Mouse (Mus musculus) ovary, postnatal 10 days (tissue): Measurements from ENCODE around the gene Zfp768.
"Not testable (repeated sequence)": the region's sequence is repeated elsewhere in the genome, so short reads cannot be mapped to it uniquely, and the experiment has no call there.

Experiments used
- DNase-seq: peaks from one replicate; pipeline ENCODE4 v3.0.0; 2022; ENCODE audit warnings: low spot score

Gene Zfp768

DNA sequence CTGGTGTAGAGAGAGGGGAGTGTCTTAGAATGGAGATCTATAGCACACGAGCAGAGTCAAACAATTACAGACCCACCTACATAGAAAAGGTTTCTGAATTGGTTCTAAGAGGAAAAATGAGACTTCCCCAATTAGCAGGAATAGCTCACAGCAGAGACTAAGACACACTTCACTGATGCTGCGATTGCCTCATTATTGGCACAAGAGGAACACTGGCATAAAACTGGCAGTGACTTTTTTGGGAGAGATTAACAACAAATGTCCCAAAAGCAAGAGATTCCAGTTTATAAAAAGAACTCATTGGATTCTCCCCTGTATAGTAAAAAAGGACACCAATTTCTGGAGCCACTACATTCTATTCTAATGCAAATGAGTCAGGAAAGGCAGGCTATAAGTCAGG lies 12.5 kb upstream of the Zfp768 start:
- no peak for DNase-seq

DNA sequence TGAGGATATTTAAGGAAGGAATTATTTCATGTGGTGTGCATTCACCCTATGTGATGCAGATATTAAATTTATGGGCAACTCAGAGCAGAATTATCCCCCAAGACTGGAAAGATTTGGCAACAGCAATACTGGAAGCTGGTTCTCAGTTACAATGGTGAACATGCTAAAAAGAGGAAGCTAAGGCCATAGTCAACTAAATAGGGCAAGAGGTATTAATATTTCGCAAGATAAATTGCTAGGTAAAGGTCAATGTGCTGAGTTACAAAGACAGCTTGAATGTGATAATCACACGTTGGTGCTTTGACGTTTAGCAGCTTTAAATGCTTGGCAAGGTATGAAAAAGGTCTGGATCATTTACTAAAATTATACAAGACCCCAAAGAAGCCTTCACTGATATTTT lies 10.4 kb upstream of the Zfp768 start:
- DNase-seq = no peak

DNA sequence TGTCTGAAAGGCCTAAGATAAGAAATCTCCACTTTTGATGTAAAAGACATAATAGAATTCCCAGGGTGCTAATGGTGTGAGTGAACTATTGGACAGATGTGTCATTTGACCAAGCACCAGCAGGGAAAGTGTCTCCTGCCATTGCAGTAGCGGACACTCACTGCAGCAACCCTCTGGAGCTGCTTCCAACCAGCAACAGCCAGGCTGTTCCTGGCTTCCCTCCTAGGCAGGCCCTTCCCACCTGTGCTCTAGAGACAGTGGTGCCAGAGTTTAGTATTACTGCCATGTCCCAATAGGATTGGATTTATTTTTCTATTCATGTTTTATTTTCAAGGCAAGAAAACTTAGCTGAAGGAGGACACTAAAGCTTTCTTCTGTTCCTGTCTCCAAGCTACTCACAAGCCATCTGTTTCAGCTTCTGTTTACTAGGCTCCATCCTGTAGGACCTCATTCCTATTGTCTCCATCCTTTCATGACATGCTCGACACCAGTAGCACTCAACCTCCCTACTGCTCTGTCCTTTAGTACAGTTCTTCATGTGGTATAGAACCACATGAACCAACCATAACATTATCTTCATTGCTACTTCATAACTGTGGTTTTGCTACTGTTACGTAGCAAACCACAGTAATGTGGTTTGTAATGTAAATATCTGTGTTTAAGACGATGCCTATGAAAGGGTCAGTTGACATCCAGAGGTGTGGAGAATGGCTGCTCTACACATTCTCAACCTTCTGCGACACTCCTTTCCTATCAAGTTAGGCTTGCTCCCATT lies 6.0 kb upstream of the Zfp768 start:
- DNase-seq = no peak

DNA sequence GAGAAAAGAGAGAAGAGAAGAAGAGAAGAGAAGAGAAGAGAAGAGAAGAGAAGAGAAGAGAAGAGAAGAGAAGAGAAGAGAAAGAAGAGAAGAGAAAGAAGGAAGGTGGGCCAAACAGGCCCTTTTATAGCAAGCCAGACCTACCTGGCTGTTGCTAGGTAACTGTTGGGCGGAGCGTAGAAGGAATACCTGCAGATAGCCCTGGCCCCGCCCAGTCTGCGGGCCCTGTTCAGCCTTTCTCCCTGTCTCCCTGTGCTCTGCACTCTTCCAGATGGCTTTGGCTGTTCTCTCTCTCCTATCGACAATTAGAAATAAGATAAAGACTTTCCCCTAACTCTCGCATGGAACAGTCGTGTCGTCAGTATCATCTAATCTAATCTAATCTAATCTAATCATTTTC lies 1.3 kb upstream of the Zfp768 start:
- no peak for DNase-seq

DNA sequence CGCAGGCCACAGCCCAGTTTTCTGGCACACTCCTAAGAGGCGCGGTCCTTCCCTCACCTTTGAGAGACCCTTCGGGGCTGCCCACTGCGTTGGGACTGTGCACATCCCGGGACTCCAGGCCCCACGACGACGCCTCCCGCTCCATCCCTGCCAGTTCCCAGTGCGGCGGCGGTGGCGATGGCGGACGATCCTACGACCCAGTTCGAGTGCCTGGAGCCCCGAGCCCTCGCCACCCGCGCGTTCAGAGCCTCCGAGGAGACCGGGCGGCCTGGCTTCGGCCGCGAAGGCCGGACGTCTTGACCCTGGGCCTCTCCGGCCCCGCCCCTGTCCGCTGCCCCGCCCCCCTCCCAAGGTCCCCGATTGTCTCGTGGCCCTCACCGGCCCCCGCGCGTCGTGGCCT lies 297 bp downstream of the Zfp768 start:
- DNase-seq = no peak

DNA sequence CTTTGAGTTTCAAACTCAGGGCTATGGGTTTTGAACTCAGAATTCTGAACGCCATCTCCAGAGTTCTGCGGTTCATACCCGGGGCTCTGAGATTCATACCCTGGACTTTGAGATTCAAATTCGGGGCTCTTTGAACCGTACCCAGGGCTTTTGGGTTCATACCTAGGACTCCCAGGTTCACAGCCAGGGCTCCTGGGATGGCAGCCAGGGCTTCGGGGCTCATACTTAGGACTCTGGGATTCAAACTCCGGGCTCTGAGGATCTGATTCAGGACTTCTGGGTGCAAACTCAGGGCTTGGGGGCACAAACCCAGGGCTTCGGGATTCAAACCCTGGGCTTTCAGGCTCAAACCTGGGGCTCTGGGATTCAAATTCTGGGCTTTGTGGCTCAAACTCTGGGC lies 1.0 kb downstream of the Zfp768 start:
- no peak for DNase-seq

DNA sequence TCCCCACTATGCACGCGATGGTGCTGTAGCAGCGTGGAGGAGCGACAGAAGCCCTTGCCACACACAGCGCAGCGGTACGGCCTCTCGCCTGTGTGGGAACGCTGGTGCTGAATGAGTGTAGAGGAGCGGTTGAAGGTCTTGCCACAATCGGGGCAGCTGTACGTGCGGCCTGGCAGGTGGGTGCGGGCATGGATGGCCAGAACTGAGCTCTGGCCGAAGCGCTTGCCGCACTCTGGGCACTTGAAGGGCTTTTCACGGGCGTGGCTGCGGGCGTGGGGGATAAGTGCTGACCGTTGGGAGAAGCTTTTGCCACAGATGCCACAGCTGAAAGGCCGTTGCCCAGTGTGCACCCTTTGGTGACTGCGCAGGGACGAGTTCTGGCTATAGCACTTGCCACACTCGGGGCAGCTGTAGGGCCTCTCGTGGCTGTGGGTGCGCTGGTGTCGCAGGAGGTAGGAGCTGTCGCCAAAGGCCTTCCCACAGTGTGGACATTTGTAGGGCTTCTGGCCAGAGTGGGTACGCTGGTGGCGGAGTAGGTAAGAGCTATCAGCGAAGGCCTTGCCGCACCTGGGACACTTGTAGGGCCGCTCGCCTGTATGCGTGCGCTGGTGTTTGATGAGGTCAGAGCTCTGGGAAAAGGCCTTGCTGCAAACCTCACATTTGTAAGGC lies 1.9 kb downstream of the Zfp768 start:
- no peak for DNase-seq

DNA sequence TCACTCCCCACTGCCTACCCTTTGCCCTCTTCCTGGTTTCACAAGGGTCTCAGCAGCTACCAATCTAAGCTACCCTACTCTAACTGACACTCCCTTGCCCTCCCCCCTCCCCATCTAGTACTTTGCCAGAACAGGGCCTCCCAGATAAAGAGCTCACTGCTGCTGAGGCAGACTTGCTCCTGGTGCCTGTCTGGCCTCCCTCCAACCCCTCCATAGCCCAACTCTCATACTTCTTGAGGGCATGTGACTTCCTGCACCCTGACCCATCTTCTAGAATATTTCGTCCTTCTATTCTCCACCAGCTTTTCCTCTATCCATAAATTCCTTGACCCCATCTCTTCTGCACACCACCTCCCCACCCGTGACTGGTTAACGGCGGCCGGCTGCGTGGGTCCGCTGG lies 2.5 kb downstream of the Zfp768 start:
- DNase-seq = no peak

DNA sequence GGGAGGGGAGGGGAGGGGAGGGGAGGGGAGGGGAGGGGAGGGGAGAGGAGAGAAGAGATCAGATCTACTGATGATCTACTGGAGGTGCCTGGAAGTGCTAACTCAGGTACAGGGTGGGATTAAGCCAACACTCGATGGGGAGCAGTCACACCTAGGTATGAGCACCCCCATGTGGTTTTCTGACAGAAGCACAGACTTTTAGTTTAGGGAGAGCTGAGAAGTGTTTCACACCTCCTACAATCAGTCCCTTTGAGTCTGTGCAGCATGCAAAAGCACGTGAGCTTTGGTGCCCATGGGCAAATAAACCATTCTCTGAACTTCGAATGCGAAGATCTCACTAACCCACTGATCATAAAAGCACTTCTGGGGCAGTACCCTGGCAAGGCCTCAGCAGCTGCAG lies 3.1 kb downstream of the Zfp768 start:
- DNase-seq = no peak

DNA sequence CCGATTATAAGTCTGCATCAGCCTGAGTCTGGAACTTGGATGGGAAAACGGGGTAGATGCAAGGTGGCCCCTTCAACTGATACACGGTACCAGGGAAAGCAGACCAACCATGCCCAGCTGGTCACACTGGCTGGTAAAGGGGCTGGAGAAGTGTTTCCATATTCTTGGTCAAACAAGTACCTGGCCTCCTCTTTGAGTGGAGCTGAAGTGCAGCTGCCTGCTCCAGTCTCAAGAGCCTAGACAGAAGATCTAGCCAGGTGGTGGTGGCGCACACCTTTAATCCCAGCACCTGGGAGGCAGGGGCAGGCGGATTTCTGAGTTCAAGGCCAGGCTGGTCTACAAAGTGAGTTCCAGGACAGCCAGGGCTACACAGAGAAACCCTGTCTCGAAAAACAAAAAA lies 3.5 kb downstream of the Zfp768 start:
- not testable (repeated sequence) for DNase-seq

DNA sequence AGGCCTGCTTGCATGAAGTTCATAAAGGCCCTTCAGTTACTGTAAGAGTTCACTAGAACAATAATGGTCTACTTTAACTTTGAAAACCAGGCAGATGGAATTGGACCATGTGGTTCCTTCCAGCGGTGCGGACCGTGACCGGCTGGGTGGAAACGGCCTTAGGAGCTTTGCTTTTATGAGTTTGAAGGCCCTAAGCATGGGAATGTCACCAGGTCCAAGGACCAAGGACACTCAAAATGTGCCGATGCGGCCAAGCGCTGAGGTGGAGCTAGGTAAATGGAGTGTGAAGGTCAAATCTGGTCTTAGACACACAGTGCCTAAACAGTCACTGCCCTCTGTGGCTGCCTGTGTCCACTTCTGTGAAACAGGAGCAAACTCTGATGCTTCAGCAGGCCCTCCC lies 4.0 kb downstream of the Zfp768 start:
- no peak for DNase-seq

DNA sequence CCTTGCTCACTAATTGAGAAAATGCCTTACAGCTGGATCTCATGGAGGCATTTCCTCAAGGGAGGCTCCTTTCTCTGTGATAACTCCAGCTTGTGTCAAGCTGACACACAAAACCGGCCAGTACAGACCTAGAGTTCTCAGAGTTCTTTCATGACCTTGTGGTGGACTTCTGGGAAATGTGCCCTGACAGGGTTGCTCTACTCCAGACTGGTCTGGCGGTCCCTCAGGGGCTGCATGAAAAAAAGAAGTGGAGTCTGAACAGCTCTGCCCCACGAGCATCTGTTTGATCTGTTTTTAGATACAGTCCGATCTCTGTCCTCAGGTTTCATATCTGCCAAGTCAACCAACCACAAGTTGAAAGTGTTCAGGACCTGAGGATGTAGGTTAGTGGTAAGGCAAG lies 7.8 kb downstream of the Zfp768 start:
- no peak for DNase-seq

DNA sequence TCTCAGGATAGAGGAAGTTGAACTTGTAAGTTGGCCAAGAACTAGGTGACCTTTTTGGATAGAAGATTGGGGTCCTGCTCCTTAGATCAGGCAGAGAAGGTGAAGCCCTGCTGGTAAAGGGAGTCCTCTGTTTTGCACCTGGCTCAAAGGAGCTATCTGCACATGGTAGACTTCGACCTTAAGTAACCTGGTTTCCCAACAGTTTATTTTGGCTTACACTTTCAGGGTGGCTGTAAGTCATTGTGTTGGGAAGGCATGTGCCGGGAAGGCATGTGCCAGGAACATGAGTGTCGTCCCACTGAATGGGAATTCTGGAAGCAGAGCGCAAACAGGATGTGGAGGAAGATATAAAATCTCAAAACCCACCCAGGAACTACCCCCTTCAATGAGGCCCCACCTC lies 9.8 kb downstream of the Zfp768 start:
- DNase-seq = no peak

DNA sequence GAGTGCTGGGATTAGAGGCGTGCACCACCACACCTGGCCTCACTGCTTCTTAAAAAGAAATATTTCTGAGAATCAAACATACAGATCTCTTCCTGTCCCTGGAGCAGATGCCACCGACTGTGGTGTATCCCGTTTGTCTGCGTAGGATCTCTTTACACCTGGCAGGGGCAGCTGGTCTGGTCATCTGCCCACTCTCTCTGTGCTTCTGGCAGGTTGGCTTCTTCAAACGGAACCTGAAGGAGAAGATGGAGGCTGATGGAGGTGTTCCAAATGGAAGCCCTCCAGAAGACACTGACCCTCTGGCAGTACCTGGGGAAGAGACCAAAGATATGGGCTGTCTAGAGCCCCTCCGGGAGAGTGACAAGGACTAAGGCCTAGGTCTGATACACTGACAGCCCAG lies 12.1 kb downstream of the Zfp768 start:
- no peak for DNase-seq

DNA sequence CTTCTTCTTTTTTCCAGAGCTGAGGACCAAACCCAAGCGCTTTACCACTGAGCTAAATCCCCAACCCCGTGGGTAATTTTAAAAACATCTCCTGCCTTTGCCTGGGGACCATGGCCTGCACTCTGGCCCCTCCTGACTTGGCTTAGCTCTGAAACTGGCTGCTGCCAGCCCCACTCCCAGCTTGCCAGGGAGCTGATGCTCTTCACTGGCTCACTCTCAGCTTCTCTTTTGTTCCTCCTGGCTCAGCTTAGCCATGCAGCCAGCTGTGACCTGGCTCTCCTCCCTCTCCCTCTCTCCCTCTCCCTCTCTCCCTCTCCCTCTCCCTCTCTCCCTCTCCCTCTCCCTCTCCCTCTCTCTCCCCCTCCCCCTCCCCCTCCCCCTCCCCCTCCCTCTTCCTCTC lies 18.7 kb downstream of the Zfp768 start:
- DNase-seq = no peak

DNA sequence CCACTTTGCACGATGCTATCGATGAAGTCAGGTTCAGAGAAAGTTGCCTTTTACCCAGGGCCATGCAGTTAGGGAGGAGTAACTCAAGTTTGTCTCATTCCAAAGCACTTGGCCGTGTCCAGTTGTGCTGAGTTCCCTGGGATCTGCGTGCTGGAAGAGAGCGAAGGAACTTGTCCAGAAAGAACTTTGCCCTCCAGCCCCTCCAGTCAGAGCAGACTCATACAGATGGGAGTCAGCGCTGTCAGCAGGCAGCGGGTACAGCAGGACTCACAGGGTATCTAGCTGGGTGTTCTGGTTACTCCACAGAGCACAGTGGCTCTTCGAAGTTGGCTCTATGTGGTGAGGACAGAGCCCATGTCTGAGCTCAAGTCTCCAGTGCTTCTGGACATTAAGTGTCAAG lies 19.8 kb downstream of the Zfp768 start:
- no peak for DNase-seq

DNA sequence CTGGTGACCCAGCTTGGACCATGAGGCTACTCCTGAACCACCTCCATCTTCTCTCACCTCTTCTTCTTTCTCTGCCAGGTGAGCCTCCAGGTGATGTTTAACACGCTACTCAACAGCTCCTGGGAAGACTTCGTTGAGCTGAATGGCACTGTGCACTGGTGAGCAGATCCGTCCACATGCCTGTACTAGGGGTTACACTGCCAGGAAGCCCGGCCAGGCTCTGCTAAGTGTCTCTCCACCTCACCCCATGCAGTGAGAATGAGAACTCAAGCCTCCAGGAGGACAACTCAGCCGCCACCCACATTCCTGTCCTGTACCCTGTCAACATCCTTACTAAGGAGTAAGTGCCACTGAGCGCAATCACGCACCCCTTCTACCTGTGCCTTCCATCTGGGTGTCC lies 20.4 kb downstream of the Zfp768 start:
- DNase-seq = no peak

DNA sequence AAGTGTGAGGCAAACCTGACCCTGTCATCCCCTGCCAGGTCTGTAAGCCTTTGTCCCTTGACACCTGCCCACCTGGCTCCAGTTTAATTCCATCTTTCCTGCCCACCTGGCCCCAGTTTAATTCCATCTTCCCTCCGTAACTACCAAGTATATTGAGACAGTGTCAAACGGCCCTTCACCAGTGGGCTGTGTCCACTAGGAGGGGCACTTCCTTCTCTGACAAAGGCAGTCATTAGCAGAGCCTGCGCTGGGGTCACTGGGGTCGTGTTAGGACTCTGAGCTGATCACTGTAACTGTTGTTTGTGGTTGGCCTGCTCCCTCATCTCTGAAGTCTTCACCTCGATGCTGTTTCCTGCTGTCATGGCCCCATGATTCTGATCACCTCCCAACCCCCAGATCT lies 23.3 kb downstream of the Zfp768 start:
- DNase-seq = no peak

DNA sequence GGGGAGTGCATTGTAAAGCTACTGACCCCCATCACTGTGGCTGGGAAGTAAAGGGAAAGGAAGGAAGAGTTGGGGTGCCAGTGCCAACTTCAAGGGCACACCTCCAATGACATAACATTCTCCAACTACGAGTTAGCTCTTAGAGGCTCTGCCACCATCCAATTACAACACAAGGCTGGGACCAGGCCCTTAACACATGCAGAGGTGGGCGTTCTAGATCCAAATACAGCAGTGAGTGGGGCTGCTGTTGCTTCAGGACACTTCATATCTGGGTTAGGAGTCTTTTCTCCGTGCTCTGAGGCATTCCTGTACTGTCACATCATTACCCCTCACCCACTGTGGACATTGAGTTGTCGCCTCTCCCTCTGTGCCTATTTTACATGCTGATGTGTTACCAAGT lies 24.3 kb downstream of the Zfp768 start:
- no peak for DNase-seq

DNA sequence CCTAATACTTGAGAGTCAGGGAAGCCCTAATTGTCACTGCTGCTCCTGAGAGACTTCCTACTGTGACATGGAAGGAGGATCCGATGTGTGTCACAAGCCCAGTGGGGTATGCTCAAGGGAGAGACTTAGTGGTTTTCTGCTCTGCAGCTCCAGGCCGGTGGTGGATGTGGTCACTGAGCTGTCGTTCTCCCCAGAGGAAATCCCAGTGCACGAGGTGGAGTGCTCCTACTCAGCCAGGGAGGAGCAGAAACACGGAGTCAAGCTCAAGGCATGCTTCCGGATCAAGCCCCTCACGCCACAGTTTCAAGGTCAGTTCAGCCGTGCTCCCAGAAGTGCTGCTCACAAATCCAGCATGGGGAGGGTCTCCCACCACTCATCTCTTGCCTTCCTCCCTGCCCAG lies 31.5 kb downstream of the Zfp768 start:
- DNase-seq = no peak

DNA sequence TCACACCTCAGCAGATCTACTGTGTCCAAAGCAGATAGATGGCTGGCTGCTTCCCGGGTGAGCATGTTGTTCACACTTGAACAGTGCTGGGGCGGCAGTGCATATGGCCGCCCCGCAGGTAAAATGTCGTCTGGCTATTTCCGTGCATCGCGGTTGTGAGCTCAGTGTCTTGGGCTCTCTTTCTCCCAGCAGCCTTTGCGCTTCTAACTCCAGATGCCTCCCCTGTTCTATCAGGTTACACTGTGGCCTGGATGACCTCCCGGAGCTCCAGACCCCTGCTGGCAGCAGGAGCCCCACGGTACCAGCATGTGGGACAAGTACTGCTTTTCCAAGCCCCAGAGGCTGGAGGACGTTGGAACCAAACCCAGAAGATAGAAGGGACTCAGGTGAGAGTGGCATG lies 35.4 kb downstream of the Zfp768 start:
- no peak for DNase-seq

DNA sequence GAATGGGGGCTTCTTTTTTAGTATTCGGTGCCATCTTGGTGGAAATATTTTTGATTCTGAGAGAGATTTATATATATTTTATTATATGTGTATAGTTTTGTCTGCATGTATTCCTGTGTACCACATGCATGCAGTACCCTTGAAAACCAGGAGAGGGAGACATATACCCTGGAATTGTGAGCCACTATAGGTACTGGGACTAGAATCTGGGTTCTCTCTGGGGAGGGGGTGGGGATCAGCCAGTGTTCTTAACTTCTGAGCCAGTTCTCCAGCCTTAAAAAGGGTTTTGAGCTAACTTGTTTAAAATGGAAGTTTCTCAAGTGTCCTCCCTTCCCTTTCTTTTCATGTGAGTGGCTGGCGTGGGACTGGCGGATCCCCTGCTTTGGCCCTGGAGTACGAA lies 36.5 kb downstream of the Zfp768 start:
- no peak for DNase-seq

DNA sequence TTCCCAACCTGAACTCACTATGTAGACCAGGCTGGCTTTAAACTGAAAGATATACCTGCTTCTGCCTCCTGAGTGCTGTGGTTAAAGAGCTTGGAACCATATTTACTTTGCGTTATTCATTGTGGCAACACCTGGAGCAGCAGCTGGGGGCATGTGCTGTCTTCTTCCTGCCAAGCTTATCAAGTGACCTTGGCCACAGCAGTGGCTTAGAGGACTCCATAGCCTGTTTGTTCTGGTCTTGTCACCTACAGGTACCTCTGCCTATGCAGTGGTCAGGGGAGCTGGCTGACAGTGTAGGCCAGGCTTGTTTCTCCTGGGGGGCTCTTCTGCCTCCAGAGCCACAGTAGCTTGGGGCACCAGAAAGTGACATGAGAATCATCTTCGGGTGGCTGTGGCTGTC lies 37.0 kb downstream of the Zfp768 start:
- no peak for DNase-seq

DNA sequence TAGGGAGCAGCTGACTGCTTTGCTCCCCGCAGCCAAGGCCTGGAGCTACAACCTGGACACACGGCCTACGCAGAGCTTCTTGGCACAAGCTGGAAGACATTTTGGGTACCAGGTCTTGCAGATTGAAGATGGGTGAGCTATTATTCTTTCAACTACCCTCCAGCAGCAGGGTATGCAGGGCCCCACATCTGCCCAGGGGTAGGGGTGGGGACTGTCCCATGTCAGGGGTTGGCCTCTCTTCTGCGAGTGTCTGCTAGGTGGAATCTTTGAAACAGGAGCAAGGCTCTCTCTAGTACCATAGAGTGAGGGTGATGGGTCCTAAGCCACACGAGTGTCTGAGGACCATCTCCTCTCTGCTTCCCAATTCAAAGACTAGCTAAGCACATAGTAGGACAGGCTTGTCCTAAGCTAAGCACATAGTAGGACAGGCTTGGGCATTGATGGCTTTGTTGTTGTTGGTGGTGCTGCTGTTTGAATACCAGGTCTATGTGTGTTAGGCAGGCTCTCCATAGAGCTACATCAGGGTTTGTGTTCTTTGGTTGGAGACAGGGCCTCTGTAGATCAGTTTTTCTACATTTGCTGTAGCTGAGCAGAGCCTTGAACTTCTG lies 47.7 kb downstream of the Zfp768 start:
- no peak for DNase-seq
